Mouse (Mus musculus) small intestine, adult 2 months (tissue): ENCODE results near the gene Slc27a4.

Source experiments
- CTCF ChIP-seq: fragments of 200-500 bp; IDR thresholded peaks from 2 replicates; pipeline ENCODE4 v1.5.1; 2012; ENCODE audit warnings: low read depth, mild to moderate bottlenecking, control low read depth, inconsistent platforms, low read length, moderate library complexity, mixed read lengths; ENCODE audit not compliant: insufficient replicate concordance, insufficient read length; ENCODE audit errors: extremely low read depth
- POLR2A ChIP-seq: fragments of 200-500 bp; IDR thresholded peaks from 2 replicates; pipeline ENCODE4 v1.6.1; 2012; ENCODE audit warnings: low read depth, mild to moderate bottlenecking, control low read depth, inconsistent platforms, low read length, moderate library complexity

DNA sequence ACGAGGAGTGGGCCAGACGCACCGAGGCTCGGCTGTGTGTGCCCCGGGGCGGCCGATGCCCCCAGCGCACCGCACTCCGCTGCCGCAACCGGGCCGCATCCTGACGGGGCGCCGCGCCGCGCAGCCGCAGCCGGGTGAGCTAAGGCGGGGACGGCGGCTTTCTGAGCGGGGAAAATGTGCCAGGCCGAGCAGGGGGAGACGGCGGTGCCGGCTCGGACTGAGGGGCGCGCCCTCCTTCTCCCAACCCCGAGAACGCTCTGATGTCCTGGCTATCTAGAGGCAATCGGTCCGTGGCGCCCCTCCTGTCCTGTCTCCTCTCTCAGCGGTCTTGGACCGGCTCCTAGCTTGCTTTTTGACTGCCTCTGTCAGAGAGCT, 380 bp downstream of the Slc27a4 start:
- TF ChIP-seq POLR2A = no peak
- TF ChIP-seq CTCF = no peak
